Mouse (Mus musculus) midbrain, postnatal 0 days (tissue): Measurements from ENCODE around the gene Adat1. TPM values are rescaled to one million over a fixed set of nuclear protein-coding genes. Genes with fewer than 3 reads are reported as not detected.
A peak's percentile ranks its signal among the peaks of the same experiment; 100 is the strongest.

Experiments used
- ATAC-seq: fragments of 200-750 bp; cut with Nextera tagmentation; 2 replicates; pipeline ENCODE4 v1.8.0; 2017; ENCODE audit warnings: moderate number of reproducible peaks, mild to moderate bottlenecking, moderate TSS enrichment, moderate library complexity; ENCODE audit not compliant: low FRiP score
- DNase-seq: peaks from one replicate; pipeline ENCODE4 v3.0.0-alpha.2; 2015; ENCODE audit warnings: low spot score
- H3K27ac ChIP-seq: fragments of 300-500 bp; sonication (generic); 2 replicates; pipeline ENCODE4 v1.5.1; 2014; ENCODE audit warnings: low read depth, mild to moderate bottlenecking, low read length, mixed read lengths
- H3K27me3 ChIP-seq: fragments of 300-500 bp; sonication (generic); 2 replicates; pipeline ENCODE4 v1.6.1; 2014; ENCODE audit warnings: low read length, control low read depth, mixed read lengths; ENCODE audit not compliant: insufficient read depth
- H3K36me3 ChIP-seq: fragments of 300-500 bp; sonication (generic); 2 replicates; pipeline ENCODE4 v1.6.1; 2014; ENCODE audit warnings: low read length, control low read depth, mixed read lengths; ENCODE audit not compliant: insufficient read depth
- H3K4me1 ChIP-seq: fragments of 300-500 bp; sonication (generic); 2 replicates; pipeline ENCODE4 v1.6.1; 2014; ENCODE audit warnings: mild to moderate bottlenecking, control low read depth, antibody characterized with exemption, low read length, mixed read lengths; ENCODE audit not compliant: insufficient read depth
- H3K4me2 ChIP-seq: fragments of 300-500 bp; sonication (generic); 2 replicates; pipeline ENCODE4 v1.6.1; 2014; ENCODE audit warnings: low read depth, mild to moderate bottlenecking, low read length, mixed read lengths; ENCODE audit not compliant: poor library complexity, severe bottlenecking
- H3K4me3 ChIP-seq: fragments of 300-500 bp; sonication (generic); 2 replicates; pipeline ENCODE4 v1.5.1; 2014; ENCODE audit warnings: low read depth, mild to moderate bottlenecking, low read length, moderate library complexity
- H3K9ac ChIP-seq: fragments of 300-500 bp; sonication (generic); replicated peaks from 2 replicates; pipeline ENCODE4 v1.6.1; 2014; ENCODE audit warnings: mild to moderate bottlenecking, low read length, moderate library complexity, mixed read lengths; ENCODE audit not compliant: poor library complexity, severe bottlenecking
- H3K9me3 ChIP-seq: fragments of 300-500 bp; sonication (generic); 2 replicates; pipeline ENCODE4 v1.6.1; 2016; ENCODE audit warnings: low read length, control low read depth
- CTCF ChIP-seq: IDR thresholded peaks from 2 replicates; pipeline ENCODE4 v1.5.1; 2016; ENCODE audit warnings: antibody characterized with exemption, mild to moderate bottlenecking
- WGBS: fragments of 180-500 bp; shearing (Covaris S2); extraction: QIAGEN DNeasy Blood & Tissue Kit; methylation state at CpG from one replicate; pipeline ENCODE4 v1.1.7; 2014; 5-methylcytosine and 5-hydroxymethylcytosine counted together
- polyA plus RNA-seq: library from polyadenylated mRNA; unstranded; fragments of >200 nt; fragmentation: Nextera tagmentation; extraction: Ambion mirVana; gene quantifications from 2 replicates; pipeline ENCODE4 v1.2.1, GENCODE M21; 2015
- total RNA-seq: library from RNA; depleted of rRNA; stranded (reverse); fragments of >200 nt; gene quantifications from 2 replicates; pipeline ENCODE4 v1.2.3, GENCODE M21; 2014

Gene Adat1
- total and polyA plus RNA-seq, 2 experiments from 2014 or later = 4.7 to 5.2 TPM

DNA sequence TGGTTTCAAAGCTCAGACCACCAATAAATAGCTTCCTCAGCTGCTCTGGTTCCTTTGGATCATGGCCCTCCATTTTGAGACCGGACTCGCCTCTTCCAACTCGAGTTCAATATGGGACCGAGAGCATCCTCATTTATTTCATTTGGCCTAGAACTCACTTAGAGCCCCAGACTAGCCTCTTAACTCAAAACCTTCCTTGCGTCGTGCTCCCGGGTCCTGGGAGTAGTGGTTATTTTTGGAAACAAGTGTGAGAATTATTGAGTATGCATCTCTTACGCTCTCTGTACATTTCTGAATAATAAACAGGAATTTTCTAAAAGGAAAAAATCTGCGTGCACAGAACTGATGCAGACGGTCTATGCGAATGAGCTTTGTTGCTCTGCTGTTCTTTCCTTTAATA lies 22.8 kb upstream of the Adat1 start, which contains the start of gene Gm6793:
Gm6793 (minus strand) TSS at position 101 of the 400 bp plus-strand sequence.
- Histone ChIP-seq H3K9ac (no peak within 1 kb of the TSS), H3K4me1 (peaks cover 10% of the 10 kb centered on the region), H3K9me3 (no peaks in the 10 kb centered on the region), H3K4me2 (no peak within 1 kb of the TSS), H3K4me3 (no peak within 1 kb of the TSS), H3K27ac (no peak within 1 kb of the TSS), H3K36me3 (peaks cover 15% of the 10 kb centered on the region), H3K27me3 (no peaks in the 10 kb centered on the region)
- ATAC-seq = no peak
- TF ChIP-seq CTCF = no peak
- no peak for DNase-seq
- WGBS = 87% methylated on average over 11 of the region's 11 CpGs

DNA sequence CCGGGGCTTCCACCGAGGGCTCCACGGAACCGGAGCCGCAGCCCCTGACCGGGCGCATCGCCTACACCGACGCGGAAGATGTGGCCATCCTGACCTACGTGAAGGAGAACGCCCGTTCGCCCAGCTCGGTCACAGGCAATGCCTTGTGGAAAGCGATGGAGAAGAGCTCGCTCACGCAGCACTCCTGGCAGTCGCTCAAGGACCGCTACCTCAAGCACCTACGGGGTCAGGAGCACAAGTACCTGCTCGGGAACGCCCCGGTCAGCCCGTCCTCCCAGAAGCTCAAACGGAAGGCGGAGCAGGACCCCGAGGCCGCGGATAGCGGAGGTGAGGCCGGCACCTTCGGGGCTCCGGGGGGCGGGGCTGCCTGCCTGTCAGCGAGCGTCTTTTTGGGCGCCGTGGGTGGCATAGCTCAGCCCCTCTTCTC lies 19.7 kb upstream of the Adat1 start:
- H3K27ac ChIP-seq = peak overlapping the region; percentile 92
- no peaks in the 10 kb centered on the region for H3K9me3 ChIP-seq
- under 1% methylated on average over 40 of the region's 40 CpGs for WGBS
- peak overlapping the region; percentile 84 for H3K4me2 ChIP-seq
- H3K4me3 ChIP-seq = peak overlapping the region; percentile 96
- DNase-seq (no peak), ATAC-seq (peak; percentile 65; the same call in 1 of the 2 replicates)
- peaks cover 3% of the 10 kb centered on the region; the same call in 1 of the 2 replicates for H3K36me3 ChIP-seq
- H3K4me1 ChIP-seq = peaks cover 10% of the 10 kb centered on the region
- TF ChIP-seq CTCF = no peak
- no peaks in the 10 kb centered on the region for H3K27me3 ChIP-seq
- peak overlapping the region; percentile 93 for H3K9ac ChIP-seq

DNA sequence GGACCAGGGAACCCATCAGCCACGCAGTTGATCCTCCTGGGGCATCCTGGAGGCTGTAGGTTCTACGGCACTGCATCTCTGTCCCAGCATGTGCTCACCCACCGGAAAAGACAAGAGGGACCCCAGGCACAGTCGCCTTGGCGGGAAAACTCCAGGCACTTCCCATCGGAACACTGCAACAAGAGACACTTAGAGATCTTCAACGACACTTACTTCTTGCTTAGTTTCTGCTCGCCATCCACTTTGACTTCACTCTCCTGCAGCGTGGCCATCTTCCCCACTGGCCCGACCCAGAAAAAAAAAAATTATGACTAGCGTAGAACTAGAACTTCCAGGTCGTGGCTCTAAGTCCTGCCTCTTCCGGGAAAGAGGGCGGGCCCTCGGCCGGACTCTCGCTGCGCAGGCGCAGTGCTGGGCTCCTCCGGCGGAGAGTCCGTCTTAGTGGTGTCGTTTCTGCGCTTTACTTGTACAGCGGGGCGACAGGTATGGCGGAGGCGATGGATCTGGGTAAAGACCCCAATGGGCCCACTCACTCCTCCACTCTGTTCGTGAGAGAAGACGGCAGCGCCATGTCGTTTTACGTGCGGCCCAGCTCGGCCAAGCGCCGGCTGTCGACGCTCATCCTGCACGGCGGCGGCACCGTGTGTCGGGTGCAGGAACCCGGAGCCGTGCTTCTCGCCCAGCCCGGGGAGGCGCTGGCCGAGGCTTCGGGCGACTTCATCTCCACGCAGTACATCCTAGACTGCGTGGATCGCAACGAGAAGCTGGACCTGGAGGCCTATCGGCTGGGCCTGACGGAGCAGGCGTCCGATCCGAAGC lies 19.1 kb upstream of the Adat1 start, which contains the start of the genes Kars and Terf2ip:
Kars (minus strand) TSS at position 327 of the 819 bp plus-strand sequence.
Terf2ip (plus strand) TSS at position 402 of the 819 bp plus-strand sequence.
- WGBS = under 1% methylated on average over 61 of the region's 61 CpGs
- Histone ChIP-seq H3K27ac (peak within 1 kb of the TSS; percentile 92), H3K9me3 (no peaks in the 10 kb centered on the region), H3K36me3 (peaks cover 5% of the 10 kb centered on the region), H3K27me3 (no peaks in the 10 kb centered on the region), H3K4me3 (peak within 1 kb of the TSS; percentile 96), H3K9ac (peak within 1 kb of the TSS; percentile 93), H3K4me2 (peak within 1 kb of the TSS; percentile 84), H3K4me1 (peaks cover 10% of the 10 kb centered on the region)
- DNase-seq = peak; percentile 96
- peak; percentile 25 for TF ChIP-seq CTCF
- peak; percentile 92 for ATAC-seq

- no peaks in the 10 kb centered on the region for H3K27me3 ChIP-seq
- H3K4me3 ChIP-seq = no peak overlapping the region
- peaks cover 10% of the 10 kb centered on the region for H3K4me1 ChIP-seq
- 93% methylated on average over 7 of the region's 7 CpGs for WGBS
- H3K27ac ChIP-seq = no peak overlapping the region
- TF ChIP-seq CTCF = no peak
- H3K9me3 ChIP-seq = no peaks in the 10 kb centered on the region
- DNase-seq (no peak), ATAC-seq (no peak)
- peaks cover 9% of the 10 kb centered on the region for H3K36me3 ChIP-seq
- H3K4me2 ChIP-seq = no peak overlapping the region
- H3K9ac ChIP-seq = no peak overlapping the region
Measured at GRCm38 (mm10) chr8:112009558-112009957, 17.5 kb upstream of the Adat1 start.

DNA sequence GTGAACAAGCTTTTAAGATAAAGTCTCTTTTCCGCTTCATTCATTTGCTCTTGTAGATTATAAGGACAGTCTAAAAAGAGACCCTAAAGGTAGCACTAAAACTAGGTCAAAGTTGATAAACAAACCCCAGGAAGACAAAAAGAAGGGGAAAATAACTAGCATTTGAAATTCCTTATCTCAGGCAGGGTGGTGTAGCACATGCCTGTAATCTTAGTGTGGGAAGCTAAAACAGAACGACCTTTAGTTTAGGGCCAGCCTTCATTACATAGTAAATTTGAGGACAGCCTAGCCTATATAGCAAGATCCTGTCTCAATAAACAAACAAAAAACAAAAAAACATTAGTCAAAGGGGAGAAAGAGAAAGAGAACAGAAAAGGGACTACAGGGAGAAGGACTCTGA lies 15.6 kb upstream of the Adat1 start:
- Histone ChIP-seq H3K36me3 (peaks cover 22% of the 10 kb centered on the region), H3K4me1 (peaks cover 6% of the 10 kb centered on the region), H3K4me2 (no peak overlapping the region), H3K9me3 (no peaks in the 10 kb centered on the region), H3K4me3 (no peak overlapping the region), H3K9ac (no peak overlapping the region), H3K27ac (no peak overlapping the region), H3K27me3 (no peaks in the 10 kb centered on the region)
- ATAC-seq (no peak), DNase-seq (no peak)
- WGBS = 100% methylated on average over 2 of the region's 2 CpGs
- no peak for TF ChIP-seq CTCF

GRCm38 (mm10) chr8:112005601-112006000 lies 13.5 kb upstream of the Adat1 start:
- Histone ChIP-seq H3K27ac (no peak overlapping the region), H3K27me3 (no peaks in the 10 kb centered on the region), H3K4me1 (peaks cover 6% of the 10 kb centered on the region), H3K4me2 (no peak overlapping the region), H3K36me3 (peaks cover 43% of the 10 kb centered on the region), H3K9ac (no peak overlapping the region), H3K9me3 (no peaks in the 10 kb centered on the region), H3K4me3 (no peak overlapping the region)
- DNase-seq = no peak
- no peak for TF ChIP-seq CTCF
- no peak for ATAC-seq
- WGBS = 97% methylated on average over 6 of the region's 6 CpGs
